Mouse (Mus musculus) urinary bladder, postnatal 25 days (tissue): ENCODE measurements at regions not wholly inside any gene's neighbourhood (a gene's known extent, or its start where the extent isn't known, plus 50 kb on each side); places are given as distances from the start of the nearest gene placed in this dataset.

Source experiments
- DNase-seq: peaks from one replicate; pipeline ENCODE4 v3.0.0; 2022; ENCODE audit warnings: low spot score

GRCm38 (mm10) chr12:12147088-12147687 is 114.8 kb upstream of the Fam49a start:
- no peak for DNase-seq

DNA sequence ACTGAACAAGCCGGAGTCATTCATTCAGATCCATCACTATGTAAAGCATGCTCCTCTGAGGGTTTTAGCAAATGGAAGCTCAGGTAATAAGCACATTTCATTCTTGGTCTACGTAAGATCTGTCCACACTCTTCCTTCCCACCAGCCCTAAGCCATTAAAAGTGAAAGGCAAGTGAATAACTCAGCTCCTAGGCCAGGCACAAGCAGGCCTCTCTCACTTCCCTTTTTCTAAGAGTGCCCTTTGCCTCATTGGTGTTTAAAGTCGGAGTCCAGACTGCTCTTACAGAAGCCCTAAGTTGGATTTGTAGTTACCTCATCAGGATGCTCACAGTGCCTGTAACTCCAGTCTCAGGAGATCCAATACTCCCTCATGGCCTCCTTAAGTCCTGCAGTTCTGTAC is 114.1 kb upstream of the Fam49a start:
- no peak for DNase-seq

GRCm38 (mm10) chr12:12148659-12149399 is 113.1 kb upstream of the Fam49a start:
- DNase-seq, result no peak

DNA sequence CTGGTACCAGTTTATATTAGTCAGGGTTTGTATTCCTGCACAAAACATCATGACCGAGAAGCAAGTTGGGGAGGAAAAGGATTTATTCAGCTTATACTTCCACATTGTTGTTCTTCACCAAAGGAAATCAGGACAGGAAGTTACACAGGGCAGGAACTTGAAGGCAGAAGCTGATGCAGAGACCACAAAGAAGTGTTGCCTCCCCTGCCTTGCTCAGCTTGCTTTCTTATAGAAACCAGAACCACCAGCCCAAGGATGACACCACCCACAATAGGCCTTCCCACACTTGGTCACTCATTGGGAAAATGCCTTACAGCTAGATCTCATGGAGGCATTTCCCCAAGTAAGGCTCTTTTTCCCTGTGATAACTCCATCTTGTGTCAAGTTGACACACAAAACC is 97.5 kb upstream of the Fam49a start:
- no peak for DNase-seq

DNA sequence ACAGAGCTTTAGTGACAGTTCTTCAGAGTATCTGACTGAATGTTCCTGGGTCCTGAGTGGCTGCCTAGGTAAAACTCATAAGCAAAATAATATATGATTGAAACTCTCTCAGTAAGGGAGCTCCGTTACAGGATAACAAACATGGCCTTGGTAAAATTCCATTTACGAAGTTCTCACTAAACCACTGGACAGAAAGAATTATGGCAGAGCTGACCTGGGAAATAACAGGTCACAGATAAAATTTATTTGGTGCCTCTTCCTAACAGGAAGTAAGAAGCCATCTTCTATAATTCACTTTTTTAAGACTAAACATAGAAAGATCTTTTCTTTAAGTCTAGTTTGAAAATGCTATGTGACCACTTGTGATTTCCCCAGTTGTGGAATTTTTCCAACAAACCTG is 91.4 kb upstream of the Fam49a start:
- no peak for DNase-seq

- no peak for DNase-seq
These were observed 89.7 kb upstream of the Fam49a start for GRCm38 (mm10) chr12:12172087-12172823.

GRCm38 (mm10) chr12:12176331-12177263 is 85.3 kb upstream of the Fam49a start:
- DNase-seq, result peak; percentile 70

DNA sequence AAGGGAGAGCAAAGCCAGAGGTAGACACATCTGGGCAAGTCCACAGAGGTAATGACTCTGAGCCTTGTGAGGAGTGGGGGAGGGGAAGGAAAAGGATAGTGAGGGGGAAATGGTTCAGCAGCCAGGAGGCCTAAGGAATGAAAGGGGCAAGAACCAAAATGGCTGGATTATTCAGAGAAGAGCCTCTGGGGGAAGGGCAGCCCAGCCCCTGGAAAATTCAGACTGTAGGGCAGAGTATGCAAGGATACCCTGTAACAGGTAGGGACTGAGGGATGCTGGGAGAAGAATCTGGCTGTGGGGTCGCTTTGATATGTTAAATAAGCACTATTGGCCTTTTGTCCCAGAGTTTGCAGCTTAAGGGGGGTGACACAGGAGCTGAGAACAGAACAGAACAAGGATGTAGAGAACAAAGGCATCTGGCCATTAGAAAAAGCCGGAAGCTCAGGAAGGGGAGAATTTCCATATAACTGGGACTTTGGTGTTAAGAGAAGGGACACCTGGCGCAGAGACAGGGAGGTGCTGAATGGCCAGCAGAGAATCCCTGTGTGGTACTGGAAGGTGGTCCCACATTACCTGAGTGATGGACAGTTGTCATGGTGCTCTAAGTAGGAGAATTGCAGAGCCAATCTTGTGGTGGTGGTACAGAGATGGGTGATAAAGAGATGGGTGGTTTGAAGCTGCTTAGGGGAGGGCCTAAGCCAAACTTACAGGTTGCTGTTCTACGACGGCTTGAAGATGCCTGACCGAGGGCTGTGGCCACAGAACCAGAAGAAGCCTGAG is 84.5 kb upstream of the Fam49a start:
- DNase-seq, result no peak

- DNase-seq, result no peak
These were observed 83.5 kb upstream of the Fam49a start for GRCm38 (mm10) chr12:12178391-12178790.

GRCm38 (mm10) chr12:12179292-12179865 is 82.6 kb upstream of the Fam49a start:
- no peak for DNase-seq

DNA sequence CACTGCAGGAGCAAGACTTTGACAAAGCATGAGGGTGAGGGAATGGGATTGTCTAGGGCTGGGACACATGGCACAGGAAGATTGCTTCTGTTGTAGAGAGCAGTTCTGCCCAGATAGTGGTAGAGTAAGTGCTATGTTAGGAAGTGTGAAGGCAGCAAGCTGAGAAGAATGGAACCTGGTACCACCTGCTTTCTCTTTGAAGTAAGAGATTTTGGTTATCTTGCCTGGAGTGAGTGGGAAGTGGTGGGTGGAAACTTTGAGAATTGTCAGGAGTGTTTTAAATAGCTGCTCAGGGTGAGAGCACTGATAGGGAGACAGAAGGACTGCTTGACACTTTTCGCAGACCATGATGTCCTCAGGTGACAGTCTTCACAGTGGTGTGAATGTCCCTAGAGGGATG is 81.0 kb upstream of the Fam49a start:
- DNase-seq, result no peak

DNA sequence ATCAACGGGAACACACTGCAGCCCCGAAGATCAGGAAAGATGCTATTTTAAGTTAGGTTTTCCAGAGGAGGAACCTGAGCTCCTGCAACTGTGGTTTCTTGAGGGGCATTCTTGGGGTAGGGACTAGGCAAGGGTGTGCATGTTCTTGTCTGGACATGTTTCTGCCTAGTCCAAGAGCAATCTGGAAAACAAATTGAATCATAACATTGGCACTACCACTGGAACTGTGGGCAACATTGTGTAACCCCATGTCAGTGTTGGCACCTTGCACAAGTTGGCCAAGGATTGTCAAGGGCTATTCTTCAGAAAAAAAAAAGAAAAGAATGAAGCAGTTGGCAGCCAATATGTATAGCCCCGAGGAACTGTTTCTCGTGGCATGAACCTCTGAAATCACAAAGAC is 80.3 kb upstream of the Fam49a start:
- DNase-seq, result no peak

- no peak for DNase-seq
These were observed 75.6 kb upstream of the Fam49a start for GRCm38 (mm10) chr12:12186353-12186752.

GRCm38 (mm10) chr12:12195066-12195465 is 66.9 kb upstream of the Fam49a start:
- no peak for DNase-seq

DNA sequence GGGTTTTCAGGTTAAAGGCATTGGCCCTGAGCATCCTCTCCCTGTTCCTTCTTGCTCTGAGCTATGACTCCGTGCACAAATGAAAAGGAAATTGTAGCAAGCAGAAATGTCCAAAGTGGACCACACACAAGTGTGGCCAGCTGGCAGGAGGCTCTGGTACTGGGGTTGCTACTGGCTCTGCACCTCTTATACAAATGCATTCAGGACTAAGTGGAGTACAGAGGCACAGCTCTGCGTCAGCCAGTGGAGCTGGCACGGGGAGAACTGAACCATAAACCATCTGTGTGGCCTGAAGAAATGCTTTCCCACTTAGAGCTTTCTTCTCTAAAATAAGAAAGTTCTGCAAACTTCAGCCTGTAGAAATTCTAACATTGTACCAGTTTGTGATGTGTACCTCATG is 65.3 kb upstream of the Fam49a start:
- no peak for DNase-seq

DNA sequence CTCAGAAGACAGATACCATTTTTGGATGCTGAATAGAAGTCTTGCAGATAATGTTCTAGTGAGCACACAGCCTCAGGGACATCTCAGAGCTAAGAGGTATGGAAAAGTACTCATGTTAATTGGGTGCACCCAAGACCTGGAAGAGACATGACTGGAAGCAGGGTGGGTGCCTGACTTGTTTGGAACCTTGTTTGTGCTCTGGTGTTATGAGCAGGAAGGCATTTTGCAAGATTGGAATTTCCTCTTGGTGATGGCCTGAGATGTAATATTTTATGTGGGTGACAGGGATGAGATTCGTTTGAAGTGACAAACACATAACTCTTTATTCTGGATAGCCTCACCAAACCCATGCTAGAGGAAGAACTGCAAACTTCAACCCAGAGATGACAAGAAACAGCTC is 53.7 kb upstream of the Fam49a start:
- DNase-seq, result no peak
